Mouse (Mus musculus) testis, adult 2 months (tissue): ENCODE measurements at regions not wholly inside any gene's neighbourhood (a gene's known extent, or its start where the extent isn't known, plus 50 kb on each side); places are given as distances from the start of the nearest gene placed in this dataset.

Source experiments
- H3K27ac ChIP-seq: fragments of 200-500 bp; 2 replicates; pipeline ENCODE4 v1.5.1; 2012; ENCODE audit warnings: low read depth, low read length; ENCODE audit not compliant: control insufficient read depth, insufficient read depth
- H3K27me3 ChIP-seq: fragments of 200-500 bp; 2 replicates; pipeline ENCODE4 v1.6.1; 2012; ENCODE audit warnings: mild to moderate bottlenecking, low read length, moderate library complexity; ENCODE audit not compliant: control insufficient read depth, insufficient read depth
- H3K36me3 ChIP-seq: fragments of 200-500 bp; 2 replicates; pipeline ENCODE4 v1.6.1; 2012; ENCODE audit warnings: mild to moderate bottlenecking, low read length; ENCODE audit not compliant: control insufficient read depth, insufficient read depth
- H3K4me1 ChIP-seq: fragments of 200-500 bp; 2 replicates; pipeline ENCODE4 v1.6.1; 2012; ENCODE audit warnings: low read length; ENCODE audit not compliant: control insufficient read depth, insufficient read depth
- H3K4me3 ChIP-seq: fragments of 200-500 bp; 2 replicates; pipeline ENCODE4 v1.5.1; 2012; ENCODE audit warnings: low read depth, mild to moderate bottlenecking, low read length, moderate library complexity, mixed read lengths; ENCODE audit not compliant: control insufficient read depth
- CTCF ChIP-seq: fragments of 200-500 bp; IDR thresholded peaks from 2 replicates; pipeline ENCODE4 v1.5.1; 2012; ENCODE audit warnings: low read depth, mild to moderate bottlenecking, inconsistent platforms, low read length, moderate library complexity; ENCODE audit not compliant: control insufficient read depth, insufficient read depth, insufficient replicate concordance
- POLR2A ChIP-seq: fragments of 200-500 bp; IDR thresholded peaks from 2 replicates; pipeline ENCODE4 v1.6.1; 2012; ENCODE audit warnings: low read depth, mild to moderate bottlenecking, inconsistent platforms, low read length, moderate library complexity; ENCODE audit not compliant: control insufficient read depth

DNA sequence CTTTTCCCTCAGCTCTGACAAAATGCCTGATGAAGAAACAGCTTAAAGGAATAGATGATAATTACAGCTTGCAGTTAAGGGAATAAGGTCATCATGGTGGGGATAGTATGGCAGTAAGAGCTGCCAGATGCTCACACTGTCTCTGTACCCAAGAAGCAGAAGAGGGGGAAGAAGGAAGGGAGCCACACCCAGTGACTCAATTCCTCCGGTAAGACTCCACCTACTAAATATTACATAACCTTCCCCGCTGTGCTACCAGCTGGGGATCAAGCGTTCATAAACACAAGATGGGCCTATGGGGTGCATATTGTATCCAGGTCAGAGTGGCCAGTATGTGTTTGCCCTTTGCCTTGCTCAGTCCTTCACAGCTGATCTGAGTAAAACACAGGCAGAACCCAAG is 468.9 kb downstream of the Rnf144a start:
- H3K27ac ChIP-seq = no peak overlapping the region
- H3K36me3 ChIP-seq = no peaks in the 10 kb centered on the region
- H3K4me1 ChIP-seq = no peaks in the 10 kb centered on the region
- no peak overlapping the region for H3K4me3 ChIP-seq
- H3K27me3 ChIP-seq = no peaks in the 10 kb centered on the region
- TF ChIP-seq POLR2A (no peak), CTCF (no peak)

DNA sequence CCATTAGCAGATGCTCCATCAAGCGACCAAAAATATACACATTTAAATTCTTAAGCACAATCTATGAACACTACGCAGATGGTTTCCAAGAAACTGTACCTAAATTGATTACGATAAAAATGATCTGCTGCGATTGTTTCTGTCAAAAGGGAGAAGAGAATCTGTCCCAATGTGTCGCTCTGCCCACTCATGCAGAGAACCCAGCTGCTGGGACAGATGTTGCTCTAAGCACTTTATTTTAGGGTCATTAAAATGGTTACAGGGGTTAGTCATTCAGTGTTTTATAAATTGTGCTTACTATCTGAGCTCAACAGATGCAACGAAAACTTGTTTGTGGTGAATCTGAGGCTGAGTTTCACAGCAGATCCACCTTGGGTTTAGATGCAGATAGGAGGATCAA is 476.2 kb downstream of the Rnf144a start:
- Histone ChIP-seq H3K4me1 (no peaks in the 10 kb centered on the region), H3K4me3 (no peak overlapping the region), H3K27me3 (no peaks in the 10 kb centered on the region), H3K36me3 (no peaks in the 10 kb centered on the region), H3K27ac (no peak overlapping the region)
- TF ChIP-seq CTCF (no peak), POLR2A (no peak)

DNA sequence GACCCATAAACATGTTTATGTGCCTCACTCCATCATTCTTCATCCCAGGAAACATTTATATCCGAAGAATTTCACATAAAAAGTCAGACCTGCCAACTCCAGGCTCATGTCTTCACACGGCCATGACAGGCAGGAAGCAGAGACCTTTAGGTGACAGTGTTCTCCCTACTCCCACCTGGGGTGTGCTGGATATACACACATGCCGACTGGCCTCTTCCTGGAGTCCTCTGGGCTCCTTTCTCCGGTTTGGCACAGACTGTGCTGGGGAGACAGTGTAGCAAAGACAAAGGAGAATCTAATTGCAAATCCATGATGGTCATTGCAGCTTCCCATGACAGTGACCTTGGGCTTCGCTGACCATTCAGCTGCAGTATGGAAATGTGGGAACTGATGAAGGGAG is 480.1 kb downstream of the Rnf144a start:
- H3K27me3 ChIP-seq = no peaks in the 10 kb centered on the region
- no peak overlapping the region for H3K4me3 ChIP-seq
- H3K4me1 ChIP-seq = no peaks in the 10 kb centered on the region
- no peak overlapping the region for H3K27ac ChIP-seq
- no peak for TF ChIP-seq POLR2A
- no peak for TF ChIP-seq CTCF
- H3K36me3 ChIP-seq = no peaks in the 10 kb centered on the region

DNA sequence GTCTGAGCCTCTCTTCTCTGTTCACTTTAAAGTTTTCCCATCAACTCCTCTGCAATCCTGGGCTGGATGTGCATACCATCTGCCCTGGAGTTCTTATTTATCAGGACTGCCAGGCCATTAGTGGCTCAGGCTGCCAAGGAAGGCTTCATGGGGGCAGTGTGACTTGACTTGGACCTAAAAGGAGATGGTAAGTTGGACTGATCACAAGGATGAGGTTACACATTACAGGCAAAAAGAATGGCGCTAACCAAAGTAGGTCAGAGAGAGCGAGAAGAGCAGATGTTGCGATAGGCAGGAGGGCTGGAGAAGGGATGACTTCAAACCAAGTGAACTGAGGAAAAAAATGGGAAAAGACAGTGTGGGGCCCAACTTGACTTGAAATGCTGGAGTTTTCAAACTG is 480.5 kb downstream of the Rnf144a start:
- H3K4me3 ChIP-seq = no peak overlapping the region
- H3K4me1 ChIP-seq = no peaks in the 10 kb centered on the region
- no peak for TF ChIP-seq POLR2A
- no peak for TF ChIP-seq CTCF
- no peak overlapping the region for H3K27ac ChIP-seq
- no peaks in the 10 kb centered on the region for H3K36me3 ChIP-seq
- no peaks in the 10 kb centered on the region for H3K27me3 ChIP-seq

DNA sequence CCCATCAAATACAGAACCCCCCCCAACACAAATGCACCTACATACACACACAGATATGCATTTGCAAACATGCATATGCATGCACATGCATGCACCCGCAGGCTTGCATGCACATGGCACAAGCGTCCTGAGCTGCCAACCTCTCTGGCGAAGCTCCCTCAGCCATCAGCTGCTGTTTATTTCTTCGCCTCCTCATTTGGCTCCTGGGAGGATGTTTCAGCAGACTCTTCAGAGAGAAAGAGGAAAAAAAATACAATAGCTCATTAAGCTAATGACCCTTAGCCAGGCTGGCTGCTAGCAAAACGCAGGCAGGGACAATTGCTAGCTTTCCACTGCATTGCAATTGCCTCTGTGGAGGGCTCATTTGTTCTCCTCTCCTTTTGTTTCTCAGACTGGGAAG is 488.7 kb downstream of the Rnf144a start:
- Histone ChIP-seq H3K36me3 (no peaks in the 10 kb centered on the region), H3K4me3 (no peak overlapping the region), H3K27me3 (no peaks in the 10 kb centered on the region), H3K4me1 (no peaks in the 10 kb centered on the region), H3K27ac (no peak overlapping the region)
- TF ChIP-seq CTCF = no peak
- TF ChIP-seq POLR2A = no peak

DNA sequence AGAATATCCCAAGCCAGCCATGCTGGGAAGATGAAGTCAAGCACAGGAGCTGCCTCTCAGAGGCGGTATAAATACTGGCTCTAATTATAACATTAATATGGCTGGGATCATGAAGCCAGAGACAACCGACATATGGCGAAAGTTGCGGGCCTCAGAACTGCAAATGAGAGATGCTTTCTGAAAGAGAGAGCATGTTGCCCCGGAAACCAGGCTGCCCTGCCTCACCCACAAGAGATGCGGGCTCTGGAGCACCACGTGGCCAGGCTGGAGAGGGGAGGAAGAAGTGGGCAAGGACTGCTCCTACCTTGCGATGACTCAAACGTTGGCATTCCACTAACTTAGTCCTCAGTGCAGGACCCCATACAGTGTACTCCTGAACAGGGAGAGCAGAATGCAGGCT is 490.5 kb downstream of the Rnf144a start:
- no peaks in the 10 kb centered on the region for H3K27me3 ChIP-seq
- TF ChIP-seq CTCF (no peak), POLR2A (no peak)
- H3K36me3 ChIP-seq = no peaks in the 10 kb centered on the region
- H3K4me1 ChIP-seq = no peaks in the 10 kb centered on the region
- H3K27ac ChIP-seq = no peak overlapping the region
- no peak overlapping the region for H3K4me3 ChIP-seq

DNA sequence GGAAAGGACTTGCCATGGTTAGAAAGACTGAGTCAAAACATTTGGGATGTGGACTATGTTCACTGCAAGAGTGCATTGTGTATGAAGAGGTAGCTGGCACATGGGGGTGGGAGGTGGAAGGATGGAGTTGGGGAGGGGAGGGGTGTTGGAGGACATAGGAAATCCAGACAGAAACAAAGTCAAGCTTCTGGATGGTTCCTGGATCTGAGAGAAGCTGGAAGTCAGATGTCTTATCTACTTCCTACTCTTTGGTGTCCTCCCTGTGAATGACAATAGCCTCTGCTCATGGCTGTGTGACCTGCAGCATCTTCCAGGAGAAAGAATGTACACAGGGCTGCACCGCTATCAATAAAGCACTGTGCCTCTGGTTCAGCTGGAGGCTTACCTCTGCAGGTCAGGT is 491.3 kb downstream of the Rnf144a start:
- no peaks in the 10 kb centered on the region for H3K36me3 ChIP-seq
- H3K4me3 ChIP-seq = no peak overlapping the region
- TF ChIP-seq POLR2A = no peak
- TF ChIP-seq CTCF = no peak
- H3K4me1 ChIP-seq = no peaks in the 10 kb centered on the region
- no peak overlapping the region for H3K27ac ChIP-seq
- no peaks in the 10 kb centered on the region for H3K27me3 ChIP-seq

DNA sequence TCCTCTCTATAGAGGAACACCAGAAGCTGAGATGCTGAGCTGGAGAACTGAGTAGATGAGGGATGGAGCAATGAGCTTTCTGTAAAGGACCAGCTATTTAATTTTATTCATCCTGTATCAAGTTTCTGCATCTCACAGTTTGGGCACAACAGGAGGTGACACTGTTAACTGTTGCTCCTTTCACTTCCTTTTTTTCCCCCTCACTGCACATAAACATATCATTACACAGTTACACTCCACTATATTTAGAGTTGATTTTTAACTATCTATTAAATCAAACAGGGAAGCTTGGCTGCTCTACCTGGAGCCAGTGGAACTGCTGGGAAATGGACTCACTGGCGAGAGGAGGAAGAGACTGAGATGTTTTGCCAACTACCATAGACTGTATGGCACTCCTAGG is 509.4 kb downstream of the Rnf144a start:
- Histone ChIP-seq H3K4me1 (no peaks in the 10 kb centered on the region), H3K27me3 (no peaks in the 10 kb centered on the region), H3K27ac (no peak overlapping the region), H3K36me3 (no peaks in the 10 kb centered on the region), H3K4me3 (no peak overlapping the region)
- TF ChIP-seq CTCF = no peak
- TF ChIP-seq POLR2A = no peak
